Mouse (Mus musculus) embryo, embryonic 10 days (tissue): ENCODE results near the gene Atxn7l1.
A peak's percentile ranks its signal among the peaks of the same experiment; 100 is the strongest.

Source experiments
- DNase-seq: peaks from one replicate; pipeline ENCODE4 v3.0.0-alpha.2; 2015; ENCODE audit warnings: low spot score

Atxn7l1 gene

DNA sequence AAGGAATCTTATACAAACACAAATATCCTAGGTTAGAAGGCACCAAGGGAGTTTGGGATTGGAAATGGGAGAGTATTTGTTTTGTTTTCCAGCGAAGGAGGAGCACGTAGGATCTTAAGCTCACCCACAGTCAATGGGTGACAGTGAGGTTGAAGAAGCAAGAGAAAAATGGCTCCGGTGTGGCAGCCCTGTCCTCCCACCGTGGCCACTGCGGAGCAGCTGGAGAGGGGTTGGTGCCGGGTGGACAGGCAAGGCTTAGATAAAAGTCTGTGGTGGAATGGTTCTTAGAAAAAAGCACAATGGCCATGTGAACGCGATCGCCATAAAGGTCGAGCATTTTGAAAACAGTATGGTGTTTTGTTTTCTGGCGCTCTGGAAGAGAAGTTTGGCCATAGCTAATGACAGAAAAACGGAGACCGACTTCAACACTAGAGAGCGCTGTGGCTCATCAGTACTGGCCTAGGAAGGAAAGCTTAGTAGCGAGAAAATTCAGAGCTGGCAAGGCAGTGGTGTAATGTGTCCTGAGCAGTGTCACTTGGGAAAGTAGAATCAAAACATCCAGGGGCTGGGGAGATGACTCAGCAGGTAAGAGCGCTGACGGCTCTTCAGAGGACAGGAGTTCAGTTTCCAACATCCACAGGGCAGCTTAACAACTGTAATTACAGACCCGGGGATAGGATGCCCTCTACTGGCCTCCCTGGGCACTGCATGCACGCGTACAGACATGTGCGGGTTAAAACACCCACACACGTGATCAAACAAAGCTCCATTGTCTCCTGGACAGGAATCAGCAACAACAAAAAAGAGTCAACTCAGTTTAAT is 232.3 kb downstream of the Atxn7l1 start:
- DNase-seq, result peak; percentile 90

DNA sequence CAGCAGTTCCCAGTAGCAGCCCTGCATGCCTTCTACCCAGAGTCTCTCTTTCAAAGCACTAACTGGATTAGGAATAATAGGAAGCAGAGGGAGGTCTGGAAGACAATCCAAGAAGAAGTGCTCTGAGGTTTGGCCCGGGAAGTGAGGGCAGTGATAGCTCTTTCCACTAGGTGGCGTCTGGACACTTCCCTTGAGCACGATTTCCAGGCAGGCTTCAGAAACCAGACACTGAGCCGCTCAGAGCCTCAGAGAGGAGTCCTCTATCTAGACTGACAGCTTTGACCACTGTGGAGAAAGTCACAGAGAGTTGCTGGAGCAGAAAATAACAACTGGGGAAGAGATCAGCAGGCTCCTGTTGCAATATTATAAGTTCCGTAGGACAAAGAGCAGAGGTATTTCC is 241.3 kb downstream of the Atxn7l1 start:
- peak; percentile 91 for DNase-seq

DNA sequence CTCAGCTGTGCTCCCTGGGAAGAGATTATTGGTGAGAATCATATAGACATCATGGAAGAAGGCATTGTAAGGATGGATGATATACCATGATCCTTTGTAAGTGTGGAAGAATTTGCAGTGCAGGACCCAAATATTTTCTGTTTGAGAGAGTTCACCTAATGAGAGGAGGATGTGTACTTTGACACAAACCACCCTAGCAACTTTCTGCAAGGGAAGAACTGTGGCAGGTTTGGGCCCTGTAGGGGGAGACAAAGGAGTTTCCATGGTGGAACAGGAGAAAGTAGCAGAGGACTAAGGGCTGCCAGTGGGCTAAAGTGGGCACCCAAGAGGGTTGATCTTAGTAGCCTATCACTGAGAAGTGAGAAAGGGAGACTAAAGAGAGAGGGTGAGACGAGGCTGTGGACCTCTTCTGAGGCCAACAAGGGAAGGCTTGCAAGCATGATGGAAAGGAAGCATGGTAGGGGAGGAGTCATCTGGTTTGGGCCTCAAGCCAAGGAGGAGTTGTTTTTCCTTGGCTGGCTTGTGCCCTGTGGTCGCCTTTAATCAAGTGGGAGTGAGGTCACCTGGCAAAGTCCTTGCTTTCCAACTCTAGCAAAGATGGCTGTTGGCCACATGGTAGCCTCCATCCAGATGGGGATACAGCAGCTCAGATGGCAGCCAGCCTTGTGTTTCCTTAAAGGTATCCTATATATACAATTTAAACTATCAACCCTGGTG is 243.5 kb downstream of the Atxn7l1 start:
- DNase-seq, result no peak

DNA sequence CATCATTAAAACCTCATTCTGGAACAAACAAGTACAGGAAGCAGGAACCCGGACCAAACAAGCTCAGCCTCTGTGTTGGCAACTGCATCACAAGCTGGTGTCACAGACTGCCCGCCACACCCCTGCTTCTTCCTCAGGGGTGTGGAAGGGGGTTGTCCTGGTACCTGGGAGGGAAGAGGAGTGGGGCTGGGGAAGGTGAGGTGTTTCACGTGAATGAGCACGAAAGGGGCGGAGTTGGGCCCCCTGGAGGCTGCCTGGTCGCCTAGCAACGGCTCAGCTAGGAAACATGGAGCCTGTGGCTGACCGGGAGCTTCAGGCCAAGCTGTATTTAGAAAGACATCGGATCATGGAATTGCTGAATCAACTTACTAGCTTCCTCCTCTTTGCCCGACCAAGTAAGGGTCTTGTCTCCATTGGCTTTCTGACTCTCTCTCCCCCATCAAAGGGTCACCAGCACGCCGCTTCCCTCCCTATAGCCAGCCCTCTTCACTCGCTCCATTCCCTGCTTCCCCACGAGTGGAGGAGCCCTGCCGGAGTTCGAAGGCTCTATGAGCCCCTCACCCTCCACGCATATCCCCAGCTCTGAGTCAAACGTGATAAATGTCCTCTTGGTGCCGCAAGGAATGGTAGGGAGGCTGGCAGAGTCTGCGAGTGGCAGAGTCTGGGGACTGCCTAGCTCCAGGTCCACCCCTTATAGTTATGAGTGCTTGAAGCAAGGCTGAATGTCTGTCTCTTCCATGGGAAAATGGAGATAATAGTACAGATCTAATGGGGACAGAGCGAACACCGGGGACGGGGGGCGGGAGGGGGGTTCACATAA is 247.5 kb downstream of the Atxn7l1 start, which contains the start of gene Efcab10:
TSS of gene Efcab10 (plus strand) at position 51 of the 820 bp plus-strand sequence.
- peak; percentile 62 for DNase-seq

DNA sequence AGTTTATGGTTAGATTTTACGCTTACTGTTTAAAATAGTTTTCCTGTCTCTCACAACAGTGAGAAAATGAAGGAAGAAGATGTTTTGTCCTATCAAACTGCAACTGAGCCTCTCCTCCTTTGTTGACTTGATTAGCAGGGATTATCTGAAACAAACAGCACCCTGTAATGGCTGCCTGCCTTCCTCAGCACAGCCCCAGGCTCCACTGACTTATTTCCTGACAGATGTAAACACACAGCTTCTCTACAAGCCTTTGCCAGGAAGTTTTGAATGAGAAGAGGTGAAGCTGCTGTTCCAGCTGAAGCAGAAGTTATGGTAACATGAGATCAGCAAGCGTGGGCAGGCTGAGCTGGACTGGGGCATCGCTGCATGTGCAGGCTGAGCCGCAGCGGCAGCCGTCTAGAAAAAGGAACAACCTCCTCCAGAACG is 255.8 kb downstream of the Atxn7l1 start:
- peak; percentile 46 for DNase-seq

DNA sequence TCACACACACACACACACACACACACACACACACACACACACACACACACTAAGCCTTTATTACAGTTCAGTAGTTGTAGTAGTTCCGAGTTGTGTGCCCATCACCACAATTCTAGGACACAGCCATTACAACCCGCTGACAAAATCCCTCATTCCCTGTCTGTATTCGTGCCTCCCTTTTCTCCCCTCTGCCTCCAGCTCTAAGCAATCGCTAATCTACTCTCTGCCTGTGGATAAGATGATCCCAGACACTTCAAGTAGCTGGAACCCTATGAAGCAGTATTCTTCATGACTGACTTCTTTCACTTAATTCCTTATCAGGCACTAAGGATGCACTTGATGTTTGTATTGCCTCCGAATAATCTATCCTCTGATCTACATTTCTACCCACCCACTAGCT is 257.5 kb downstream of the Atxn7l1 start:
- DNase-seq, result no peak

DNA sequence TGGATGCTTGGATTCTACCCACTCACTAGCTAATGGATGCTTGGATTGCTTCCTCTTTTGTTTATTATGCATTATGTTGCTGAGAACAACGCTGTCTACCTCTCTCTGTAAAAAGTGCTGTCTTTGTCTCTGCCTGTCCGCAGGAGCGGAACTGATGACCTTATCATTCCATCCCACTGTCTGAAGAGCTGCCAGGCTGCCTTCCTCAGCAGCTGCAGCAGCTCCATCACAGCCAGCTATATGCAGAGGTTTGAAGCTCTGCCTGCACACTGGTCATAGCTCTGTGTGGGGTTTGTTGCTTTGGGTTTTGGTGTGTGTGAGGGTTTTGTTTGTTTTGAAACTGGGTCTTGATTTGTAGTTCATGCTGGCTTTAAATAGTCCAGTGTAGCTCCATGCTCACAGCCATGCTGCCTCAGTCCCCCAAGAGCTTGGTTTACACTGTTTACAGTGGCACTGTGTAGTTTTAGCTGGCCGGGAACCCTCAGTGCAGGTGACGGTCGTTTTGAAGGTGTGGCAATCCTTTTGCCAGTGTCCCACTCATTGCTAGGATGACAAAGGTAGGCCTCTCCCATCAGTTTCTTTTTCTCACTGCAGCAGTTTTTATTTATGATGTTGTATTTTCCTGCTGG is 258.0 kb downstream of the Atxn7l1 start:
- DNase-seq, result no peak

DNA sequence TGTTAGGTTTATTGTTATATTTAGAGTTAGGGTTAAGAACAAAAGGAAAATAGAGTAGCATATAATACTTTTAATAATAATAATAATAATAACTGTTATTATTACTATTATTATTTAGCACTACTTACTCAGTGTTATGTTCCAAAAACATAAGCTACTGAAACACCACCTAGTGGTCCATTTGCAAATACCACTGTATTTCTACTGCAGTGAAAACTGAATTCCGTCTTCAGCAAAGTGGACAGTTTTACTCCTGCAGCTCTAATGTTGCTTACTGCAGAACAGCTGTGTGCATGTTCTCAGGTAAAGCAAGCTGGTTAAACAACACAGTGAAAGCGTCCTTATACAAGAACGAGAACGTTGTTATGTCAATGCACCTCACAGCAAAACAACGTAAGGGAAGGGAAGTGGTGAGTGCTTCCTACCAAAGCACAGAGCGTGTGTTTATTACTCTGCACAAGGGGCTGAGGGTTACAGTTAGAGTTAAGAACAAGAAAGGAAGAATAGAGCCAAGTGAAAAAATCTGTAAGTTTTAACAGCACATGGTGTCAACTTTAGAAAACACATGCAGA is 264.2 kb downstream of the Atxn7l1 start:
- no peak for DNase-seq
